Mouse (Mus musculus): Measurements from ENCODE around the gene Gm21797.
"Not testable (repeated sequence)": the region's sequence is repeated elsewhere in the genome, so short reads cannot be mapped to it uniquely, and the experiment has no call there.

Gene Gm21797

DNA sequence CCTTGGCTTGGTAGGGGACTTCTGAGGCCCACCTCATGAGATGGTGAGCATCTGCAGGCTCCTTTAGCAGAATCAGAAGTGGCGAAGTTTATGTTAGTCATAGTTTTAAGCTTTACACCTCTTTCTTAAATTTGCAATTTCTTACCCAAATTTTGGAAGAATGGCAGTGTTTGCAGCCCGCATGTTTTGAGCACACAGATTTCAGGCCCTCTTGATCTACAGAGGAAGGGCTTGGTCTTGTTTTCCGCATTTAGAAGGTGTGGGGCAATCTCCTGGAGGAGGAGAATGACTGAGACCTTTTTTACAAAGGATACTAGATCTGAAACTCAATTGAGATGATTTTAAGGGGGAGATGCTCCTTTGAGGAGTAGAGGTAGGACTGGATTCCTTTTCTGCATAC is at the start of gene Gm21797:
Gm21797 (minus strand) TSS at position 101 of the 400 bp plus-strand sequence.
- DNase-seq (ENCODE audit: extremely low read depth, insufficient read length, low spot score): not testable (repeated sequence)

DNA sequence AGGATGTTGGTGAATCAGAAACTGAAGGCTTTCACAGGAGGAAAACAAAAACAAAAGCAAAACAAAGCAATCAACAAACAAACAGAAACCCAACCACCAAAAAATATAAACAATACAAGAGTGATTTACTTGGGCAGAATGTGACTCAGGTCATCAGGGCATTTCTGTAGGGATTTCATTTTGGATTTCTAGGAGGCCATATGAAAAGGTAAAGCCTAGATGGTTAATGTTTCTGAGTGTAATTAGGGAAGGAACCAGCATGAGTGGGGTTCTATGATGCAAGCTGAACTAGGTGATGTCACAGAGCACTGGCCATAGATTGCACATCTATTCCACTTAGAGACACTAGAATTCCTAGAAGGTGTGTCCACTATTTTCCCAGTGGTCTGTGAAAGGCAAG is 29.0 kb upstream of the Gm21797 start, which contains the start of gene Gm20795:
Gm20795 (plus strand) TSS at position 301 of the 400 bp plus-strand sequence.
- DNase-seq (ENCODE audit: extremely low read depth, insufficient read length, low spot score): not testable (repeated sequence)
